Mouse (Mus musculus) hindbrain, embryonic 15.5 days (tissue): ENCODE data around the gene B3galt6. TPM values are rescaled to one million over a fixed set of nuclear protein-coding genes. Genes with fewer than 3 reads are reported as not detected.

Experiments used
- ATAC-seq: fragments of 200-750 bp; cut with Nextera tagmentation; 2 replicates; pipeline ENCODE4 v1.8.0; 2017; ENCODE audit warnings: low read depth, moderate number of reproducible peaks, moderate TSS enrichment; ENCODE audit not compliant: low FRiP score
- H3K27ac ChIP-seq: fragments of 300-500 bp; sonication (generic); replicated peaks from 2 replicates; pipeline ENCODE4 v1.5.1; 2015; ENCODE audit warnings: mild to moderate bottlenecking, inconsistent platforms
- H3K27me3 ChIP-seq: fragments of 300-500 bp; sonication (generic); 2 replicates; pipeline ENCODE4 v1.6.1; 2015; ENCODE audit warnings: control low read depth, inconsistent platforms
- H3K36me3 ChIP-seq: fragments of 300-500 bp; sonication (generic); 2 replicates; pipeline ENCODE4 v1.6.1; 2015; ENCODE audit warnings: control low read depth, inconsistent platforms
- H3K4me1 ChIP-seq: fragments of 300-500 bp; sonication (generic); replicated peaks from 2 replicates; pipeline ENCODE4 v1.6.1; 2015; ENCODE audit warnings: control low read depth, inconsistent platforms
- H3K4me2 ChIP-seq: fragments of 300-500 bp; sonication (generic); 2 replicates; pipeline ENCODE4 v1.6.1; 2015; ENCODE audit warnings: moderate library complexity, mild to moderate bottlenecking, inconsistent platforms
- H3K4me3 ChIP-seq: fragments of 300-500 bp; sonication (generic); 2 replicates; pipeline ENCODE4 v1.5.1; 2015; ENCODE audit warnings: mild to moderate bottlenecking, inconsistent platforms
- H3K9ac ChIP-seq: fragments of 300-500 bp; sonication (generic); 2 replicates; pipeline ENCODE4 v1.6.1; 2015; ENCODE audit warnings: inconsistent platforms
- H3K9me3 ChIP-seq: fragments of 300-500 bp; sonication (generic); 2 replicates; pipeline ENCODE4 v1.6.1; 2016; ENCODE audit warnings: control low read depth, inconsistent platforms
- WGBS: fragments of 180-500 bp; shearing (Covaris S2); methylation state at CpG from one replicate; pipeline ENCODE4 v1.1.7; 2015; 5-methylcytosine and 5-hydroxymethylcytosine counted together
- polyA plus RNA-seq: library from polyadenylated mRNA; unstranded; fragments of >200 nt; fragmentation: Nextera tagmentation; extraction: Ambion mirVana; gene quantifications from 2 replicates; pipeline ENCODE4 v1.2.1, GENCODE M21; 2015

Gene B3galt6
- polyA plus RNA-seq, 1 experiment from 2014 or later: 35.9 TPM

DNA sequence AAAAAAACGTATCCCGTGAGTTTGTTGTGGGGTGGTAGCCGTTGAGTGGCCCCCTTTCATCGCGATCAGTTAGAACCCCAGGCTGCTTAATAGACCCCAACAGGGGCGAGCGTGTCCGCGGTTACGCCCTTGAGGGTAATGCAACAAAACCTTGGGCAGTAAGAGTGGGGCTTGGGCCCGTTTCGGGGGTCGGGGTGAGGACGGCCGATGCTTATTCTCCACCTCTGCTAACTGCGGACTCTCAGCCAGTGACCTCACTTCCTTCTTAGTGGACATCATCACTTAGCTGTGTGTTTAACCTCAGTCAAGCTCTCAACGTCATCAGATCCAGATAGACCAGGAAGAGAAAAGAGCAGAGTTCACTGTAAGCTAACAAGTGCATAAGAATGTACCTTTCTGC lies 48.2 kb downstream of the B3galt6 start:
- Histone ChIP-seq H3K4me1 (peaks cover 31% of the 10 kb centered on the region), H3K9ac (peak overlapping the region; percentile 73), H3K36me3 (peaks cover 12% of the 10 kb centered on the region), H3K4me3 (peak overlapping the region; percentile 76), H3K4me2 (peak overlapping the region; percentile 83), H3K27ac (peak overlapping the region; percentile 87), H3K9me3 (no peaks in the 10 kb centered on the region), H3K27me3 (no peaks in the 10 kb centered on the region)
- no peak for ATAC-seq
- under 1% methylated on average over 17 of the region's 17 CpGs for WGBS

GRCm38 (mm10) chr4:155943534-155944249 lies 48.8 kb downstream of the B3galt6 start, which contains the start of gene Ube2j2:
Gene Ube2j2 (plus strand): TSS chr4:155943831.
- H3K27me3 ChIP-seq: no peaks in the 10 kb centered on the region
- 0 out of 2 replicates have a peak, but pooled peaks cover 12% of the 10 kb centered on the region for H3K36me3 ChIP-seq
- H3K9me3 ChIP-seq: no peaks in the 10 kb centered on the region
- 0% methylated on average over 77 of the region's 85 CpGs for WGBS
- peak within 1 kb of the TSS; percentile 73 for H3K9ac ChIP-seq
- peak within 1 kb of the TSS; percentile 83 for H3K4me2 ChIP-seq
- H3K27ac ChIP-seq: peak within 1 kb of the TSS; percentile 87
- ATAC-seq: peak; percentile 98
- peaks cover 31% of the 10 kb centered on the region for H3K4me1 ChIP-seq
- H3K4me3 ChIP-seq: peak within 1 kb of the TSS; percentile 76

DNA sequence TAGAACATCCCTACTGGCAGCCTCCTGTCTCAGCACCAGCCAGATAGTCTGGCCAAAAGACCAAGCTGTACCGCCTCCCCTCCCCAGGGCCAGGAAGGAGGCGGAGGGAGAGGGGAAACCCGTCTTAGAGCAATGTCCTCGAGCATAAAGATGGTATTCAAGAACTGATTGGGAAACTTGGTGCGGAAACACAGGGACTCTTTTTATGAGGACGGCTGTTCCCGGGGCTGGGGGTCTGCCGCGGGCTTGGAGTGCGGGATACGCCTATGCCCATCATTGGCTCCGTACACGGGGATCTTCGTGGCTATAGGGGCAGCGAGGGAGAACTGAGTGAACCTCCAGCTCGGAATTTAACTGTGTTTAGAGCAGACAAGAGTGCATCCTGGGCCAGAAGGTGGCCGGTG lies 49.4 kb downstream of the B3galt6 start:
- Histone ChIP-seq H3K9me3 (no peaks in the 10 kb centered on the region), H3K4me2 (peak overlapping the region; percentile 83), H3K36me3 (0 out of 2 replicates have a peak, but pooled peaks cover 10% of the 10 kb centered on the region), H3K4me1 (peaks cover 31% of the 10 kb centered on the region), H3K4me3 (peak overlapping the region; percentile 76), H3K9ac (peak overlapping the region; percentile 73), H3K27me3 (no peaks in the 10 kb centered on the region), H3K27ac (peak overlapping the region; percentile 87)
- 1% methylated on average over 17 of the region's 17 CpGs for WGBS
- peak; percentile 50; the same call in 1 of the 2 replicates for ATAC-seq

Other genes starting within 250 kb of the B3galt6 start
- 92.0 and 99.4 TPM in 2 replicates for gene Atad3a, start 231.6 kb downstream of the B3galt6 start, polyA plus RNA-seq
- gene Vwa1, start 218.0 kb downstream of the B3galt6 start, polyA plus RNA-seq: 32.2 and 33.7 TPM in 2 replicates
- gene Tmem88b, start 206.8 kb downstream of the B3galt6 start, polyA plus RNA-seq: 0.98 and 1.2 TPM in 2 replicates
- not detected in 2 replicates for gene Ankrd65, start 202.2 kb downstream of the B3galt6 start, polyA plus RNA-seq
- gene Mrpl20, start 189.8 kb downstream of the B3galt6 start, polyA plus RNA-seq: 248 and 265 TPM in 2 replicates
- gene Ccnl2, start 180.2 kb downstream of the B3galt6 start, polyA plus RNA-seq: 134 and 137 TPM in 2 replicates
- 129 TPM in 2 replicates for gene Aurkaip1, start 161.4 kb downstream of the B3galt6 start, polyA plus RNA-seq
- gene Mxra8, start 153.0 kb downstream of the B3galt6 start, polyA plus RNA-seq: 32.5 and 32.7 TPM in 2 replicates
- 30.8 and 32.8 TPM in 2 replicates for gene Dvl1, start 145.2 kb downstream of the B3galt6 start, polyA plus RNA-seq
- gene Tas1r3, start 129.3 kb downstream of the B3galt6 start, polyA plus RNA-seq: 0.43 and 0.54 TPM in 2 replicates
- 25.6 and 29.1 TPM in 2 replicates for gene Cptp, start 123.2 kb downstream of the B3galt6 start, polyA plus RNA-seq
- gene Ints11, start 123.1 kb downstream of the B3galt6 start, polyA plus RNA-seq: 71.6 and 78.6 TPM in 2 replicates
- 58.5 and 62.9 TPM in 2 replicates for gene Pusl1, start 100.9 kb downstream of the B3galt6 start, polyA plus RNA-seq
- gene Acap3, start 100.8 kb downstream of the B3galt6 start, polyA plus RNA-seq: 68.8 and 74.6 TPM in 2 replicates
- 104 and 115 TPM in 2 replicates for gene Ube2j2, start 48.8 kb downstream of the B3galt6 start, polyA plus RNA-seq
- gene C1qtnf12, start 30.3 kb downstream of the B3galt6 start, polyA plus RNA-seq: 13.4 and 16.6 TPM in 2 replicates
- 114 and 120 TPM in 2 replicates for gene Sdf4, start 223 bp upstream of the B3galt6 start, polyA plus RNA-seq
- 0.64 and 0.73 TPM in 2 replicates for gene Tnfrsf4, start 21.2 kb upstream of the B3galt6 start, polyA plus RNA-seq
- gene Tnfrsf18, start 33.5 kb upstream of the B3galt6 start, polyA plus RNA-seq: 1.9 and 2.1 TPM in 2 replicates
- not detected in 2 replicates for gene Ttll10, start 66.8 kb upstream of the B3galt6 start, polyA plus RNA-seq
- gene 9430015G10Rik, start 117.3 kb upstream of the B3galt6 start, polyA plus RNA-seq: 30.0 and 32.6 TPM in 2 replicates
- 0.43 and 0.53 TPM in 2 replicates for gene Rnf223, start 137.9 kb upstream of the B3galt6 start, polyA plus RNA-seq
- 116 TPM in 2 replicates for gene Agrn, start 204.8 kb upstream of the B3galt6 start, polyA plus RNA-seq
- 1.5 and 5.1 TPM in 2 replicates for gene Isg15, start 208.2 kb upstream of the B3galt6 start, polyA plus RNA-seq
- 4.5 and 5.0 TPM in 2 replicates for gene AW011738, start 210.7 kb upstream of the B3galt6 start, polyA plus RNA-seq
- gene Perm1, start 223.2 kb upstream of the B3galt6 start, polyA plus RNA-seq: 1.9 and 2.5 TPM in 2 replicates
- 26.1 and 30.4 TPM in 2 replicates for gene Plekhn1, start 242.2 kb upstream of the B3galt6 start, polyA plus RNA-seq
- 53.4 and 59.0 TPM in 2 replicates for gene Noc2l, start 243.4 kb upstream of the B3galt6 start, polyA plus RNA-seq